Mouse (Mus musculus) heart, embryonic 12.5 days (tissue): Measurements from ENCODE around the gene Nlrc3. TPM values are rescaled to one million over a fixed set of nuclear protein-coding genes. Genes with fewer than 3 reads are reported as not detected.
"Not testable (repeated sequence)": the region's sequence is repeated elsewhere in the genome, so short reads cannot be mapped to it uniquely, and the experiment has no call there.

Experiments used
- ATAC-seq: fragments of 200-750 bp; cut with Nextera tagmentation; 2 replicates; pipeline ENCODE4 v1.8.0; 2017; ENCODE audit warnings: moderate TSS enrichment, moderate library complexity; ENCODE audit not compliant: insufficient number of reproducible peaks, low FRiP score
- H3K27ac ChIP-seq: fragments of 300-500 bp; sonication (generic); 2 replicates; pipeline ENCODE4 v1.5.1; 2016; ENCODE audit warnings: mild to moderate bottlenecking, moderate library complexity; ENCODE audit not compliant: poor library complexity, severe bottlenecking
- H3K27me3 ChIP-seq: fragments of 300-500 bp; sonication (generic); replicated peaks from 2 replicates; pipeline ENCODE4 v1.6.1; 2016; ENCODE audit warnings: mild to moderate bottlenecking, moderate library complexity
- H3K36me3 ChIP-seq: fragments of 300-500 bp; sonication (generic); 2 replicates; pipeline ENCODE4 v1.6.1; 2016; ENCODE audit warnings: mild to moderate bottlenecking, moderate library complexity
- H3K4me1 ChIP-seq: fragments of 300-500 bp; sonication (generic); replicated peaks from 2 replicates; pipeline ENCODE4 v1.6.1; 2016; ENCODE audit warnings: mild to moderate bottlenecking
- H3K4me2 ChIP-seq: fragments of 300-500 bp; sonication (generic); 2 replicates; pipeline ENCODE4 v1.6.1; 2016; ENCODE audit warnings: mild to moderate bottlenecking, moderate library complexity
- H3K4me3 ChIP-seq: fragments of 300-500 bp; sonication (generic); 2 replicates; pipeline ENCODE4 v1.5.1; 2016; ENCODE audit warnings: mild to moderate bottlenecking
- H3K9ac ChIP-seq: fragments of 300-500 bp; sonication (generic); 2 replicates; pipeline ENCODE4 v1.6.1; 2016; ENCODE audit warnings: mild to moderate bottlenecking, moderate library complexity
- H3K9me3 ChIP-seq: fragments of 300-500 bp; sonication (generic); replicated peaks from 2 replicates; pipeline ENCODE4 v1.6.1; 2016; ENCODE audit warnings: mild to moderate bottlenecking, moderate library complexity
- WGBS: fragments of 180-500 bp; shearing (Covaris S2); methylation state at CpG from one replicate; pipeline ENCODE4 v1.1.7; 2016; 5-methylcytosine and 5-hydroxymethylcytosine counted together
- polyA plus RNA-seq: library from polyadenylated mRNA; unstranded; fragments of >200 nt; fragmentation: Nextera tagmentation; extraction: Ambion mirVana; gene quantifications from 2 replicates; pipeline ENCODE4 v1.2.1, GENCODE M21; 2016

Gene Nlrc3
- polyA plus RNA-seq: 1.6 TPM in 2 replicates

DNA sequence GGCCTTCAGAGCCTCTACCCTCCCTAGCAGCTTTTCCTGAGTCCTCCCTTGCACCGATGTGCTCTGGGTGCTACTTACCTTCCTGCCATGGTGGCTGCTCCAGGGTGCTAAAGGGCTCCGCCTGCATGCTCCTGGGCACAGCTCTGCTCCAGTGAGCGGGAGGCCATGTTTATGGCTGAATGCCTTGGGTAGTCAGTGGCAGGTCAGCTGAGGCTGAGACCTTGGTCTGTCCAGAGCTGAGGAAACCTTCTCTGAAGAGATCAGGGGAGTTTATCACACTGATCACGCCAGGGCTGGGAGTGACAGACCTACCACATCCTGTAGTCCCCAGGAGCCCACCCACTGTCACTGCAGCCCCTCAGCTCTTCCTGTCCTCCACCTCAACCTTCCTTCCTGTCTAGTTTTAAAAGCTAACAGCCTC, at the start of gene Nlrc3:
TSS of gene Nlrc3 (minus strand) at position 382 of the 421 bp plus-strand sequence.
- 63% methylated on average over 4 of the region's 4 CpGs for WGBS
- Histone ChIP-seq H3K9me3 (no peaks in the 10 kb centered on the region), H3K27ac (no peak within 1 kb of the TSS), H3K4me3 (no peak within 1 kb of the TSS), H3K4me1 (peaks cover 8% of the 10 kb centered on the region; the same call in 1 of the 2 replicates), H3K27me3 (no peaks in the 10 kb centered on the region), H3K9ac (no peak within 1 kb of the TSS), H3K36me3 (peaks cover 36% of the 10 kb centered on the region), H3K4me2 (no peak within 1 kb of the TSS)
- peak; percentile 33; the same call in 1 of the 2 replicates for ATAC-seq

DNA sequence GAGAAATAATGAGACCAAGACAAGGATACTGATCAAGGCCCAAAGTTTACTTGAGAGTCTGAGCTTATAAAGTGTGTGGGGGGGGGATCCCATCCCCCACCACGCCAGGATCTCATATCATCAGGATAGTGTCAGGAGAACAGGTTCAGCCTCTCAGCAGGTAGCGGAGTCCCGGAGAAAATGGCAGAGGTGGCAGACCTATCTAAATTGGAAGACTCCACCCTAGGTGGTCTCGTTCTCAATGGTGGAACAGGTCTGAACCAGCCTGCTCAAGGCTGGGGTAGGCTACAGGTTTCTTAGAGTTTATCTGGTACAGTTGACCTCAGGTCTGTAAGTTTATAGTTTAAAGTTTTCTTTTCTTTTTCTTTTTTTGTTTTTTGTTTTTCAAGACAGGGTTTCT, 46.3 kb upstream of the Nlrc3 start:
- WGBS: 74% methylated on average over 4 of the region's 4 CpGs
- no peak for ATAC-seq
- H3K4me2 ChIP-seq: no peak overlapping the region
- H3K4me1 ChIP-seq: no peaks in the 10 kb centered on the region
- no peak overlapping the region for H3K9ac ChIP-seq
- H3K36me3 ChIP-seq: no peaks in the 10 kb centered on the region
- 0 out of 2 replicates have a peak, but pooled peaks cover 3% of the 10 kb centered on the region for H3K9me3 ChIP-seq
- no peak overlapping the region for H3K4me3 ChIP-seq
- no peaks in the 10 kb centered on the region for H3K27me3 ChIP-seq
- H3K27ac ChIP-seq: no peak overlapping the region

DNA sequence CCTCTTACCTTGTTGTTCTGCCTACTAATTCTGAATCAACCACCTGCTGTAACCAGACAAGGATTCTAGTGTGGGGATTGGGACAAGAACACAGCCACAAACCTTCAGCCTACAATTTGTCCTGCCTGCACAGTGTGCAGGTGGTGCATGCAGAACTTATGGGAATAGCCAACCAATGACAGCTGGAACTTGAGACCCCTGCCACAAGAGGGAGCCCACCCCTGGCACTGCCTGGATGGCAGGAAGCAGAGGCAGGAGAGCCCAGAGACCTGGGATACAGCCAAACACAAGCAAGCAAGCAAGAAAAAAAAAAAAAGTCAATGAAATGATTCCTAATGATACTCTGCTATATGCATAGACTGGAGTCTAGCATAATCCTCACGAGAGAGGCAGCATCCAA, 44.8 kb upstream of the Nlrc3 start:
- no peak overlapping the region for H3K27ac ChIP-seq
- ATAC-seq: no peak
- H3K9ac ChIP-seq: no peak overlapping the region
- no peak overlapping the region for H3K4me3 ChIP-seq
- H3K4me2 ChIP-seq: no peak overlapping the region
- H3K4me1 ChIP-seq: no peaks in the 10 kb centered on the region
- 79% methylated on average over 1 of the region's 1 CpGs for WGBS
- H3K9me3 ChIP-seq: 0 out of 2 replicates have a peak, but pooled peaks cover 3% of the 10 kb centered on the region
- no peaks in the 10 kb centered on the region for H3K27me3 ChIP-seq
- H3K36me3 ChIP-seq: no peaks in the 10 kb centered on the region

DNA sequence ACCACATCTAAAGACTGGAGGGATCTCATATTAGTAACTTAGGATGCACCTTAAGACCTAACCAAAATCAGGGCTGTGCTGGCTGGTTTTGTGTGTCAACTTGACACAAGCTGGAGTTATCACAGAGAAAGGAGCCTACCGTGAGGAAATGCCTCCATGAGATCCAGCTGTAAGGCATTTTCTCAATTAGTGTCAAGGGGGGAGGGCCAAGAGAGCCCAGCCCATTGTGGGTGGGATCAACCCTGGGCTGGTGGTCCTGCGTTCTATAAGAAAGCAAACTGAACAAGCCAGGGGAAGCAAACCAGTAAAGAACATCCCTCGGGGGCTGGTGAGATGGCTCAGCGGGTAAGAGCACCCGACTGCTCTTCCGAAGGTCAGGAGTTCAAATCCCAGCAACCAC, 41.0 kb upstream of the Nlrc3 start:
- not testable (repeated sequence) for H3K36me3 ChIP-seq, ATAC-seq, H3K27ac ChIP-seq, H3K9me3 ChIP-seq, H3K4me1 ChIP-seq, H3K4me3 ChIP-seq, H3K9ac ChIP-seq, H3K27me3 ChIP-seq, H3K4me2 ChIP-seq
- WGBS: 78% methylated on average over 6 of the region's 6 CpGs

DNA sequence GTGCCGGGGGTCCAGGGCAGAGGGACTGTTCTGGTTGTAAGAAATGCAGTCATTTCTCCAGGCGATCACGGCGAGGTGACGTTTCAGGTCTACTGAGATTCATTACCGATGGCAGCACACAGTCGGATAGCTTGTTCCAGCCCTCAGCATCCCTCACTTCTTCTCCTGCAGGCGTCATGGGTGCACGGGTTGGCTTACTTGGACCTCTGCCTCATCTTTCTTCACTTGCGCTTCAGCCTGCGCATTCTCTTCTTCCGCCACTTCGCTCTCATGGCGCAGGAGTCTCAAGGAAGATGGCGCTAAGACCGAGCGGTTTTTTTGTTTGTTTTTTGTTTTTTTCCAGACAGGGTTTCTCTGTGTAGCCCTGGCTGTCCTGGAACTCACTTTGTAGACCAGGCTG, 40.4 kb upstream of the Nlrc3 start:
- not testable (repeated sequence) for ATAC-seq, H3K9me3 ChIP-seq, H3K36me3 ChIP-seq, H3K27me3 ChIP-seq, H3K9ac ChIP-seq, H3K27ac ChIP-seq, H3K4me2 ChIP-seq, H3K4me1 ChIP-seq, H3K4me3 ChIP-seq
- 71% methylated on average over 17 of the region's 17 CpGs for WGBS

DNA sequence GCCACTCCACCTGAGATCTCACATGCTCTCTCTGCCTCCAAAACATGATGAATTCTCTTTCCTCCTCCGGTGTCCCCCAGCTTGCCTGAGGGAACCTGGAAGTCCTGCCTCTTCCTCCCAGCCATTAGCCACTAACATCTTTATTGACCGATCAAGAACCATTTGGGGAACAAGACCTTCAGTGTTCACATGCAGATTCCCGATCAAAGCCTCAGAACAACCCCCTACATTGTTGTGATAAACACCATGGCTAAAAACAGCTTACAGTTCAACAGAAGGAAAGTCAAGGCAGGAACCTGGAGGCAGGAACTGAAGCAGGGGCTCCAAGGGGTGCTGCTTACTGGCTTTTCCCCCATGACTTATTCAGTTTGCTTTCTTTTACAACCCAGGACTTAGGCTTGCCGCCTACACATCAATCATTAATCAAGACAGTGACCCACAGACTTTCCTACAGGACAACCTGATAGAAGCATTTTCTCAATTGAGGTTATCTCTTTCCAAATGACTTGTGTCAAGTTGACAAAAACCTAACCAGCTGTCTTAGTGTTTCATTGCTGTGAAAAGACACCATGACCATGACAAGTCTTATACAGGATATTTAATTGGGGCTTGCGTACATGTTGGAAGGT, 37.7 kb upstream of the Nlrc3 start:
- H3K4me2 ChIP-seq: no peak overlapping the region
- H3K9me3 ChIP-seq: peaks cover 7% of the 10 kb centered on the region
- no peaks in the 10 kb centered on the region for H3K27me3 ChIP-seq
- 77% methylated on average over 5 of the region's 5 CpGs for WGBS
- no peak for ATAC-seq
- H3K4me1 ChIP-seq: no peaks in the 10 kb centered on the region
- no peak overlapping the region for H3K27ac ChIP-seq
- no peaks in the 10 kb centered on the region for H3K36me3 ChIP-seq
- no peak overlapping the region for H3K4me3 ChIP-seq
- no peak overlapping the region for H3K9ac ChIP-seq

DNA sequence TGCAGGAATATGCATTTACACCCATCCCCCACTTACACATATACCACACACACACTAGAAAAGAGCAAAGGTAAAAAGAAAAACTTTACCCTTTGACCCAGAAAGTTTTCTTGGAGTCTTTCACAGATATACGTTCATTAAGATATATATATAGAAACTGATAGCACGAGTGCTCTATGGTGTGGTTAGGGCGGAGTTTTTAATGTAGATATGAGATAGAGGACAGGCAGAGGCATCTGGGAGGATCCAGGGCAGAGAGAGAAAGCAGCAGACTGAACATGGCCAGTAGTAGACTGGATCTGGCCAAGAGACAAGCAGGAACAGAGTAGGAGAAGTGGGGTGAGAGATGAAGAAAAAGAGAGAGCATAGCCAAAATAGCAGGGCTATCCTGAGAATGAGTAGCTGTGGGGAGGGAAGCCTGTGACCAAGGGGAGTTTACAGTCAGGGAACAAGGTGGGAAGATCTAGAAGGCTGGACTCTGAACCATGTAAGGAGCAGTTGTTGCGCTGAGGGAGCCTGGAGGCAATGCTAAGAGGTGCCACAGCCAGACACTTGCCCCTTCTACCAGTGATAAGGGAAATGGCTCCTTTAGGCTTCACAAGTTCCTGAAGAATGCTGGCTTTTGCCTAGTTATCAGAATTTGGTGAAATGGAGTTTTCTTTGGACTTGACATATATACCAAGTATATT, 36.6 kb upstream of the Nlrc3 start:
- Histone ChIP-seq H3K9me3 (peaks cover 11% of the 10 kb centered on the region), H3K4me1 (no peaks in the 10 kb centered on the region), H3K36me3 (no peaks in the 10 kb centered on the region), H3K9ac (no peak overlapping the region), H3K4me3 (no peak overlapping the region), H3K4me2 (no peak overlapping the region), H3K27ac (no peak overlapping the region), H3K27me3 (no peaks in the 10 kb centered on the region)
- 53% methylated on average over 4 of the region's 4 CpGs for WGBS
- no peak for ATAC-seq

DNA sequence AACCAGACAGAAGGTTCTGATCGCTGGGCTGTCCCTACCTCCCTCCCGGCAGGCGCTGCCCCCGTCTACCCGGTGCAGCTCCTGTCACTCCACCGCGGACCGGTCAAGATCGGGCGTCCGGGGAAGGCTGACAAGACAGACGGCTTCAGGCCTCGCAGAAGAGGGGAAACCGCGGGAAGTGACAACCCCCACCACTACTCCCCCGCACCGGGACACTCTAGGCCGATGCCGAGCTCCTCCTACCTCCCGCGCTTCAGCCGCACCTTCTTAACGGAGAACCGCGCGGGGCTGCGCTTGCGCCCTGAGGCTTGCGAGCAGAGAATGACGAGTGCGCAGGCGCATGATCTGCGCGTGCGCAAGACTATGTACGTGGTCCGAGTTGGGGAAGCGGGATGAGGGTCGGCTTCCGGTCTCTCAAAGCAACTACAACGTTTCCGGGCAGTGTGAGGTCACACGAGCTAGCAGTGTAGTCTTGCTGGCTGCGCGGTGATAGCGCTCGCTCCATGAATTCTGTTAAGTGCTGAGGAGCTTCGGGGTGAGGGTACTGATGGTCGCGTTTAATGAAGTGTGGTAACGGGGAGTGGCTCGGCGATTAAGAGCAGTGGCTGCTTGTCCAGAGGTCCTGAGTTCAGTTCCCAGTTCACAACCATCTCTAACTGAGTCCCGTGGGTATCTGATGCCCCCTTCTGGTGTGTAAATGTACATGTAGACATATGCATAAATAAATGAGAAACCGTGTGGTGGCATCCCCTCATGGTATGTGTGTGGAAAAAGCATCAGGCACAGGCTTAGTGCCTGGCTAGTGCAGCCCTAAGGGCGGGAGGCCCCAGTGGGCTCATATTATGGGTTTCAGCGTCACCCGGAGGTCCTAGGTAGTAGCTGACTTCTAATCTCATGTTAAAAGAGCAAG, 27.3 kb upstream of the Nlrc3 start, which contains the start of gene Slx4:
TSS of gene Slx4 (minus strand) at position 282 of the 910 bp plus-strand sequence.
- H3K4me3 ChIP-seq: peak within 1 kb of the TSS; percentile 89
- 2% methylated on average over 58 of the region's 58 CpGs for WGBS
- H3K9ac ChIP-seq: peak within 1 kb of the TSS; percentile 95
- peak within 1 kb of the TSS; percentile 81 for H3K27ac ChIP-seq
- no peaks in the 10 kb centered on the region for H3K27me3 ChIP-seq
- H3K4me2 ChIP-seq: peak within 1 kb of the TSS; percentile 96
- H3K4me1 ChIP-seq: peaks cover 14% of the 10 kb centered on the region
- peak; percentile 96 for ATAC-seq
- H3K36me3 ChIP-seq: peaks cover 27% of the 10 kb centered on the region
- H3K9me3 ChIP-seq: peaks cover 5% of the 10 kb centered on the region; the same call in 1 of the 2 replicates

DNA sequence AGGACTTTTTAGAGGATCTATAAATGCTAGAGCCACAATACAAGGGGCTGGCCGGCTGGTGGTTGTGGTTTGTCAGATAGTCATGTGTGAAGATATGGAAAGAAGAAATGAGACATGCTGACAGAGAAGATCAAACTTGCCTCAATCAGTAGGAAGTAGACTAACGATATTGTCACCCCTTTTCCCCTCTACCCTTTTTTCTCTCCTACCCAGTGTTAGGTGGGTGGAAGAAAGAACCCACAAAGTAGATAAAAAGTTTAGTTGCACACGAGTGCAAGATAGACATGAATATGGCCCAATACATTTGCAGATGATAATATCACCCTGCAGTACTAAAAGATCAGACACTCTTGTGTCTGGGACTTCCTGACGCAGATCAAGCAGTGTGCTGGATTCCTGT, 12.0 kb upstream of the Nlrc3 start:
- Histone ChIP-seq H3K9ac (no peak overlapping the region), H3K27ac (no peak overlapping the region), H3K27me3 (no peaks in the 10 kb centered on the region), H3K4me3 (no peak overlapping the region), H3K4me1 (no peaks in the 10 kb centered on the region), H3K4me2 (no peak overlapping the region), H3K9me3 (no peaks in the 10 kb centered on the region), H3K36me3 (peaks cover 100% of the 10 kb centered on the region)
- no peak for ATAC-seq
- 87% methylated on average over 4 of the region's 4 CpGs for WGBS

DNA sequence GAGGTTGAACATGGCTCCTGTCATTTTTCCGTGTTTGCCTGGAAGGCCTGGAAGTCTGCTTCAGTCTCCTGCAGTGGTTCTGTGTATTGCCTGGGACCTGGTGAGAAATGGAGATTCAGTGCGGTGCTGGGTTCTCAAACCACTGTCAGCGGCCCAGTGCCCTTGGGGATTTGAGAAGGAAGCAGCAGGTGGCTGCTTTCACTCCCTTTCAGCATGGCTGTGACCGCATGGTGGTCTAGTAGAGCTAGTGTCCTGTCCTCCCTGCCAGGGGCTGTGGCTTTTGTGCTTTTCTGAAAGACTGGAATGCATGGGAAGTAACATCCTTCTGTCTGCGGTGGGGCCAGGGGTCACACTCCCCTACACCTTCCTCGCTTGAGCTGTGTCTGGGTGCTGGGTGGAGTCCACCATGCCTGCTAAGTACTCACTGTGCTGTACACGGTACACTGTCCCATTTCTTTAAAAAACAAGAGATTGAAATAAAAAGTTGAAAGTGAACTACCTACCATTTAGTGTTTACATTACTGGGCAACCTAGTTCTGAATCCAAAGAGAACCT, 6.8 kb upstream of the Nlrc3 start:
- no peak overlapping the region for H3K27ac ChIP-seq
- no peaks in the 10 kb centered on the region for H3K4me1 ChIP-seq
- 77% methylated on average over 7 of the region's 7 CpGs for WGBS
- H3K4me3 ChIP-seq: no peak overlapping the region
- H3K9ac ChIP-seq: no peak overlapping the region
- peaks cover 99% of the 10 kb centered on the region for H3K36me3 ChIP-seq
- no peak overlapping the region for H3K4me2 ChIP-seq
- no peaks in the 10 kb centered on the region for H3K9me3 ChIP-seq
- H3K27me3 ChIP-seq: no peaks in the 10 kb centered on the region
- no peak for ATAC-seq

DNA sequence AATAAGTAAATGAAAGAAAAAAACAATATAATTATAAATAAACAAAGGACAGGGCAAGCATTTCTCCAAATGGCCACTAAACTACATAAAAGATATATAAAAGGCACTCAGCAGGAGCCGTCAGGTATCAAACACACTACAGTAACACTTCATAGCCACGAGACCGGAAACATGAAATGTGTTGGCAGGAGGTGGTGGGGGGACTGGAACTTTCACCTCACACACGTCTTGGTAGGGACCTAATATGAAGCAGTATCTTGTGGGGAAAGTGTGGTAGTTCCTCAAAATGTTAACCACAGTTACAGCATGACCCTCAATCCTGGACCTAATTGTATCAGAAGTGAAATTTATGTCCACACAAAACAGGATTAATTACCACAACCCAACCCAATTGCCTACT, 5.7 kb upstream of the Nlrc3 start:
- no peak for ATAC-seq
- WGBS: 81% methylated on average over 4 of the region's 4 CpGs
- H3K9me3 ChIP-seq: no peaks in the 10 kb centered on the region

More for the DNA sequence above, 5.7 kb upstream of the Nlrc3 start:
- no peak overlapping the region for H3K4me2 ChIP-seq
- H3K4me1 ChIP-seq: peaks cover 1% of the 10 kb centered on the region; the same call in 1 of the 2 replicates
- H3K4me3 ChIP-seq: no peak overlapping the region
- H3K36me3 ChIP-seq: peaks cover 94% of the 10 kb centered on the region
- no peak overlapping the region for H3K9ac ChIP-seq
- H3K27me3 ChIP-seq: no peaks in the 10 kb centered on the region
- H3K27ac ChIP-seq: no peak overlapping the region
